Mouse (Mus musculus) hindbrain, embryonic 16.5 days (tissue): ENCODE results near the gene Kif5c. TPM values are rescaled to one million over a fixed set of nuclear protein-coding genes. Genes with fewer than 3 reads are reported as not detected.

Experiments
- ATAC-seq: fragments of 200-750 bp; cut with Nextera tagmentation; 2 replicates; pipeline ENCODE4 v1.8.0; 2017; ENCODE audit warnings: moderate TSS enrichment, moderate library complexity
- H3K27ac ChIP-seq: fragments of 300-500 bp; sonication (generic); 2 replicates; pipeline ENCODE4 v1.5.1; 2014; ENCODE audit warnings: low read depth, mild to moderate bottlenecking, control low read depth, low read length, moderate library complexity
- H3K27me3 ChIP-seq: fragments of 300-500 bp; sonication (generic); replicated peaks from 2 replicates; pipeline ENCODE4 v1.6.1; 2014; ENCODE audit warnings: low read length; ENCODE audit not compliant: control insufficient read depth, insufficient read depth
- H3K36me3 ChIP-seq: fragments of 300-500 bp; sonication (generic); 2 replicates; pipeline ENCODE4 v1.6.1; 2014; ENCODE audit warnings: mild to moderate bottlenecking, low read length, moderate library complexity, mixed read lengths; ENCODE audit not compliant: control insufficient read depth, insufficient read depth
- H3K4me1 ChIP-seq: fragments of 300-500 bp; sonication (generic); 2 replicates; pipeline ENCODE4 v1.6.1; 2014; ENCODE audit warnings: low read depth, low read length; ENCODE audit not compliant: control insufficient read depth, insufficient read depth
- H3K4me2 ChIP-seq: fragments of 300-500 bp; sonication (generic); 2 replicates; pipeline ENCODE4 v1.6.1; 2014; ENCODE audit warnings: mild to moderate bottlenecking, low read length, control low read depth, moderate library complexity
- H3K4me3 ChIP-seq: fragments of 300-500 bp; sonication (generic); 2 replicates; pipeline ENCODE4 v1.5.1; 2014; ENCODE audit warnings: mild to moderate bottlenecking, low read length, control low read depth, moderate library complexity
- H3K9ac ChIP-seq: fragments of 300-500 bp; sonication (generic); 2 replicates; pipeline ENCODE4 v1.6.1; 2014; ENCODE audit warnings: low read depth, mild to moderate bottlenecking, control low read depth, low read length, moderate library complexity
- H3K9me3 ChIP-seq: fragments of 300-500 bp; sonication (generic); 2 replicates; pipeline ENCODE4 v1.6.1; 2014; ENCODE audit warnings: mild to moderate bottlenecking, low read length, moderate library complexity; ENCODE audit not compliant: control insufficient read depth
- WGBS: fragments of 180-500 bp; shearing (Covaris S2); extraction: QIAGEN DNeasy Blood & Tissue Kit; methylation state at CpG from one replicate; pipeline ENCODE4 v1.1.7; 2014; 5-methylcytosine and 5-hydroxymethylcytosine counted together
- polyA plus RNA-seq: library from polyadenylated mRNA; unstranded; fragments of >200 nt; fragmentation: Nextera tagmentation; extraction: Ambion mirVana; gene quantifications from 2 replicates; pipeline ENCODE4 v1.2.1, GENCODE M21; 2015

Gene Kif5c
- polyA plus RNA-seq, 1 experiment from 2014 or later: 168 TPM

GRCm38 (mm10) chr2:49694727-49695126 lies 75.6 kb downstream of the Kif5c start:
- ATAC-seq: no peak
- peaks cover 6% of the 10 kb centered on the region; the same call in 1 of the 2 replicates for H3K4me1 ChIP-seq
- H3K27ac ChIP-seq: no peak overlapping the region

GRCm38 (mm10) chr2:49695461-49695860 lies 76.4 kb downstream of the Kif5c start:
- H3K4me1 ChIP-seq: peaks cover 6% of the 10 kb centered on the region; the same call in 1 of the 2 replicates
- no peaks in the 10 kb centered on the region for H3K9me3 ChIP-seq
- ATAC-seq: no peak
- no peak overlapping the region for H3K9ac ChIP-seq
- no peaks in the 10 kb centered on the region for H3K27me3 ChIP-seq
- H3K4me2 ChIP-seq: no peak overlapping the region
- 84% methylated on average over 3 of the region's 3 CpGs for WGBS
- no peak overlapping the region for H3K4me3 ChIP-seq
- H3K27ac ChIP-seq: no peak overlapping the region
- peaks cover 1% of the 10 kb centered on the region; the same call in 1 of the 2 replicates for H3K36me3 ChIP-seq

More at GRCm38 (mm10) chr2:49694727-49695126, 75.6 kb downstream of the Kif5c start:
- Histone ChIP-seq H3K9ac (no peak overlapping the region), H3K27me3 (no peaks in the 10 kb centered on the region), H3K36me3 (no peaks in the 10 kb centered on the region), H3K4me3 (no peak overlapping the region), H3K4me2 (no peak overlapping the region), H3K9me3 (no peaks in the 10 kb centered on the region)
- 51% methylated on average over 10 of the region's 10 CpGs for WGBS

- H3K4me1 ChIP-seq: peaks cover 3% of the 10 kb centered on the region; the same call in 1 of the 2 replicates
- no peak overlapping the region for H3K4me2 ChIP-seq
- no peak for ATAC-seq
- no peak overlapping the region for H3K27ac ChIP-seq
- 96% methylated on average over 5 of the region's 5 CpGs for WGBS
- H3K27me3 ChIP-seq: no peaks in the 10 kb centered on the region
- H3K9ac ChIP-seq: no peak overlapping the region
- no peak overlapping the region for H3K4me3 ChIP-seq
- no peaks in the 10 kb centered on the region for H3K9me3 ChIP-seq
- peaks cover 12% of the 10 kb centered on the region for H3K36me3 ChIP-seq
Measured at GRCm38 (mm10) chr2:49698851-49699250, 79.8 kb downstream of the Kif5c start.

DNA sequence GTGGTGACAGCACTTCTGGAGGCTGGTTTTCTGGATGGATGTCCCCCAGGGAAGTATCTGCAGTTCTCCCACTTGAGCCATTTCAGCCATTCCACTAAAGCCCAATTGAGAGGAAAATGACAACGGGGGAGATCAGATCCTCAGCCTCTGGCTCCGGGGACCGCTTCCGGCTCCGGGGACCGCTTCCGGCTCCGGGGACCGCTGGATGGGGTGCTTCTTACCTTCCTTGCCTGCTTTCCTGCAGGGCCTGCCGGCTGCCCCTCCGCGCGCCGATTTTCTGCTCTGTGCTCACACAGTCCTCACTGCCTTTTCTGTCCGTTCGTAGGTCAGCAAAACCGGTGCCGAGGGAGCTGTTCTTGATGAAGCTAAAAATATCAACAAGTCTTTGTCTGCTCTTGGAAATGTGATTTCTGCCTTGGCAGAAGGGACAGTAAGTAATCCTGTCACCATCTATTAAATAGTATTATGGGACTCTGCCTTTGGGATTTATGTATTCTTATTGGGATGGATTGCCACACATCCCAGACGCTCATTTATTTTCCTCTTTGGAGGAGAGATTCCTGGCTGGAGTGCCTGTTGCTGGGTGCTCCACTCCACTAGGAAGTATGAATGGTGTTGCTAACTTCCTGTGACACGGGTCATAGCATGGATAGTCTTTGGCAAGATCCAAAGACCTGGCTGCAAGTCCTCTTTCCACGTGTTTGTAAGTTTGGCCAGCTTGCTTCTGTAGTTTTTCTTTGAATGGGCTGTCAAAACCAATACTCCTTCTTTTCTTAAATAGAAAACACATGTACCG lies 81.3 kb downstream of the Kif5c start:
- no peak overlapping the region for H3K4me3 ChIP-seq
- H3K4me2 ChIP-seq: no peak overlapping the region
- no peaks in the 10 kb centered on the region for H3K9me3 ChIP-seq
- H3K27ac ChIP-seq: no peak overlapping the region
- WGBS: 84% methylated on average over 22 of the region's 22 CpGs
- peaks cover 3% of the 10 kb centered on the region; the same call in 1 of the 2 replicates for H3K4me1 ChIP-seq
- H3K9ac ChIP-seq: no peak overlapping the region
- ATAC-seq: 0 out of 2 replicates have a peak, but pooled peaks have one; percentile 52
- no peaks in the 10 kb centered on the region for H3K27me3 ChIP-seq
- peaks cover 15% of the 10 kb centered on the region for H3K36me3 ChIP-seq

GRCm38 (mm10) chr2:49710223-49710622 lies 91.1 kb downstream of the Kif5c start:
- H3K9ac ChIP-seq: no peak overlapping the region
- no peaks in the 10 kb centered on the region for H3K4me1 ChIP-seq
- H3K4me2 ChIP-seq: no peak overlapping the region
- peaks cover 4% of the 10 kb centered on the region for H3K36me3 ChIP-seq
- no peaks in the 10 kb centered on the region for H3K9me3 ChIP-seq
- no peaks in the 10 kb centered on the region for H3K27me3 ChIP-seq
- no peak overlapping the region for H3K27ac ChIP-seq
- WGBS: 84% methylated on average over 3 of the region's 3 CpGs
- ATAC-seq: no peak
- H3K4me3 ChIP-seq: no peak overlapping the region

DNA sequence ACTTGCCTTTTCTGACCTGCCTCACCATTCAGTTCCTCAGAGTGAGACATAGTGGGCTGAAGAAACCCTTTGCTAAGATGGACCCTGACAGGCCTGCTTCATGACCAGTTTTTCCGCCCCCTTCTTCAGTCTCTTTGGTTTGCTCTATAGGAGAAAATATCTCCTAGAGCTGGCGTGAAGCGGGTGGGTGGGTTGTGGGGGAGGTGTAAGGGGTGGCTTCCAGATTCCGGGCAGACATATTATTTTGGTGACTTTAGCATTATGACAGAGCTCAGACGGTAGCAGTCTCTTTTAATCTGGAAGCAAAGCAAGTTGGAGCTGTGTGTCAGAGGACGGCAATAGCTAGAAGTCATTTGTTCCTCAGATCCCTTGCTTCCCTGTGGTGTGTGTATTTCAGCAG lies 92.6 kb downstream of the Kif5c start:
- no peaks in the 10 kb centered on the region for H3K9me3 ChIP-seq
- peaks cover 5% of the 10 kb centered on the region; the same call in 1 of the 2 replicates for H3K36me3 ChIP-seq
- H3K4me1 ChIP-seq: no peaks in the 10 kb centered on the region
- WGBS: 84% methylated on average over 6 of the region's 6 CpGs
- no peaks in the 10 kb centered on the region for H3K27me3 ChIP-seq
- no peak overlapping the region for H3K27ac ChIP-seq
- H3K4me2 ChIP-seq: no peak overlapping the region
- H3K4me3 ChIP-seq: no peak overlapping the region
- H3K9ac ChIP-seq: no peak overlapping the region
- ATAC-seq: no peak

DNA sequence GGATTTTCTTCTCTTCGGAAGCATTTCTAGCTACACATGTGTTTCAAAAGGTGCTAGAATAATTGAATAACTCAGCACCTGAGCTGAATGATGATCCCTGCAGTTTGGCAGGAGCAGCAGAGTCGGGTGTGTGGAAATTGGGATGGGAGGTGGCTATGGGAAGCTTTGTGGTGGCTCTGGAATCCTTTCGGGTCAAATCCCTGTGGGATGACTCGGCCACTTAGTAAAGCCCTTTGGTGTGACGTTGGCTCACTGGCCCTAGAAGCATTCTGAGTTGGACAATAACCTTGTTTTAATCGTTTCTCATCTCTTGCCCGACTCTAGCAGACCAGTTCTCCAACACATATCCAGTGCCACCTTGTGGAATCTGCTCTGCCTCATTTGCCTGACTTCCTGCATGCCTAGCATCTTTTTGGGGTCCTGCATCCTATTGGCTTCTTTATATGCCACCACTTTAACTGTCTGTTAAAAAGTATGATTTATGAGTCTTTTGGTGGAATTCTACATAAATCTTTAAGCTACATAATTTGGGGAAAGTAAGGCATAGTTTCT lies 93.3 kb downstream of the Kif5c start:
- 76% methylated on average over 7 of the region's 7 CpGs for WGBS
- Histone ChIP-seq H3K27ac (no peak overlapping the region), H3K4me2 (no peak overlapping the region), H3K9ac (no peak overlapping the region), H3K4me3 (no peak overlapping the region), H3K27me3 (no peaks in the 10 kb centered on the region), H3K4me1 (no peaks in the 10 kb centered on the region), H3K9me3 (no peaks in the 10 kb centered on the region), H3K36me3 (peaks cover 5% of the 10 kb centered on the region; the same call in 1 of the 2 replicates)
- no peak for ATAC-seq

- ATAC-seq: no peak
- Histone ChIP-seq H3K4me1 (peaks cover 25% of the 10 kb centered on the region), H3K4me3 (no peak overlapping the region), H3K27me3 (no peaks in the 10 kb centered on the region), H3K9ac (no peak overlapping the region), H3K9me3 (no peaks in the 10 kb centered on the region), H3K36me3 (peaks cover 3% of the 10 kb centered on the region; the same call in 1 of the 2 replicates), H3K27ac (no peak overlapping the region), H3K4me2 (no peak overlapping the region)
- WGBS: 97% methylated on average over 7 of the region's 7 CpGs
Measured at GRCm38 (mm10) chr2:49716490-49716889, 97.4 kb downstream of the Kif5c start.

DNA sequence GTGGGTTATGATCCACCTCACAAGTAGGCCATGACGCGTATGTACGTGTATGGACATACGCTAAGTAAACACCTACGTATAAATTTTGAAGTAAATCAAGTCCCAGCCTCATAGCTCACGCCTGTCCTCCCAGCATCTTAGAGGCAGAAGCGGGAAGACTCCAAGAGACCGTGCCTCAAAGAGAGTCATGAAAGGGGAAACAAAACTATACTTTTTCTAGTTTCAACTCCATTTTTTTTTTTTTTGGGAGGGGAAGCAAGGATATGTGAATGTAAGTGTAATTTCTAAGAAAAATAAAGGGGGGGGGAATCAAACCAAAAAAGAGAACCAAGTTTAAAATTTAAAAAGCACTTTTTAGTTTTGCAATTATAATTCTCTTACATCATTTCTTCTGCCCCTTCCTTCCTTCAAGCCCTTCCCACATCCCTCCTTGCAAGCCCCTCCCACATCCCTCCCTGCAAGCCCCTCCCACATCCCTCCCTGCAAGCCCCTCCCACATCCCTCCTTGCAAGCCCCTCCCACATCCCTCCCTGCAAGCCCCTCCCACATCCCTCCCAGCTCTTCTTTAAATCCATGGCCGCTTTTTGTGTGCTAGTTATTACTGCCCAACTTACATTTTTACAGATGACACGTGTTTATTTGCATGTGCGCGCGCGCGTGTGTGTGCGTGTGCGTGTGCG lies 98.5 kb downstream of the Kif5c start:
- Histone ChIP-seq H3K9ac (no peak overlapping the region), H3K9me3 (no peaks in the 10 kb centered on the region), H3K36me3 (peaks cover 3% of the 10 kb centered on the region; the same call in 1 of the 2 replicates), H3K27me3 (no peaks in the 10 kb centered on the region), H3K27ac (no peak overlapping the region), H3K4me3 (no peak overlapping the region), H3K4me2 (no peak overlapping the region), H3K4me1 (peaks cover 36% of the 10 kb centered on the region)
- WGBS: 93% methylated on average over 18 of the region's 18 CpGs
- ATAC-seq: no peak
